Mouse (Mus musculus): Measurements from ENCODE around the gene Wnk2. TPM values are rescaled to one million over a fixed set of nuclear protein-coding genes. Genes with fewer than 3 reads are reported as not detected.

Gene Wnk2
- polyA plus RNA-seq, 1 experiment from 2014 or later: 0.09 TPM

DNA sequence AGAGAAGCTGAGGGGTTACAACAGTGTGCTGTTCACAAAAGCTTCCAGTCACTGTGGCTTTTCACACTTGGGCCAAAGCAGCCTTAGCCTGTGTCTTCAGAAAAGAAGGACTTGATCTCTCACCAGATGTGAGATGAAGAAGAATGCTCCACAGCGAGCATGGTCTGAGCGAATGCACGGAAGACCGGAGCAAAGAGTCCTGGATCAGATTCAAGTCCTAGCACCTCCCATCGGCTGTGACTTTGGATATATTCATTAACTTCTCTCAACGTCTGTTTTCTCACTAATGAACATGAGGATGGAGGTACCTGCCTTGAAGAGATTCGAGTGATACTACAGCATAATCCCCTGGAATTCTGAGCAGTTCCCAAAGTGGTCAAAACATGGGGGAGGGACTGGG, 6.8 kb upstream of the Wnk2 start:
- H3K4me3 ChIP-seq (replicated peaks): no peak overlapping the region
- no peaks in the 10 kb centered on the region for H3K36me3 ChIP-seq
- 58% methylated on average over 7 of the region's 7 CpGs for WGBS (ENCODE audit: insufficient replicate concordance)
- DNase-seq (no peak), ATAC-seq (ENCODE audit: low read depth) (no peak)
- H3K9ac ChIP-seq: no peak overlapping the region
- no peaks in the 10 kb centered on the region for H3K9me3 ChIP-seq (replicated peaks)
- H3K4me2 ChIP-seq: no peak overlapping the region
- H3K27me3 ChIP-seq: peaks cover 21% of the 10 kb centered on the region
- no peaks in the 10 kb centered on the region for H3K4me1 ChIP-seq (replicated peaks)
- H3K27ac ChIP-seq: no peak overlapping the region

DNA sequence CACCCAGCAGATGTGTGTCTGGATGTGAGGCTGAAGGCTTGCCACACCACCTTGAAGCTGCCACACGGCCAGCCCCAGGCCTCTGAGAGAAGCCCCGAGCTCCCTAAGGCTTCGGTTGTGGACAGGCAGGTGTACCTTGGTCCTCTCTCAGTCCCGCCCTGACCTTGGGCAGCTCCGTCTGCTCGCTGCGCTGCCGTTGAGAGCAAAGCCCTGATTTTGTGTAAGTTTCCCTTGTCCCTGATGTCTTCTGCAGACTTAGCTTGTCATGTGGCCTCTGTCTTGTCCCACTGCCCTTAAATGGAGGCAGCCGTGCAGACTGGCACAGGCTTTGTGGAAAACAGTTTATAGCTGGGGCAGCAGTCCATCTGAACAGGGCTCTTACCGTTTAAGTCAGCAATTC, 6.2 kb upstream of the Wnk2 start:
- H3K36me3 ChIP-seq: no peaks in the 10 kb centered on the region
- DNase-seq: no peak
- no peak overlapping the region for H3K4me3 ChIP-seq (replicated peaks)
- ATAC-seq (ENCODE audit: low read depth): no peak
- H3K4me1 ChIP-seq (replicated peaks): no peaks in the 10 kb centered on the region
- H3K27me3 ChIP-seq: peaks cover 24% of the 10 kb centered on the region
- H3K4me2 ChIP-seq: no peak overlapping the region
- H3K9ac ChIP-seq: no peak overlapping the region
- WGBS (ENCODE audit: insufficient replicate concordance): 69% methylated on average over 10 of the region's 10 CpGs
- no peak overlapping the region for H3K27ac ChIP-seq
- H3K9me3 ChIP-seq (replicated peaks): no peaks in the 10 kb centered on the region

- 68% methylated on average over 4 of the region's 4 CpGs for WGBS (ENCODE audit: insufficient replicate concordance)
- no peaks in the 10 kb centered on the region for H3K9me3 ChIP-seq (replicated peaks)
- no peak for ATAC-seq (ENCODE audit: low read depth)
Observed at GRCm38 (mm10) chr13:49148687-49149086, 873 bp upstream of the Wnk2 start.

GRCm38 (mm10) chr13:49147007-49147857, 582 bp downstream of the Wnk2 start:
- H3K4me1 ChIP-seq (replicated peaks): peaks cover 13% of the 10 kb centered on the region
- H3K4me3 ChIP-seq (replicated peaks): peak overlapping the region; percentile 59
- peak; percentile 27 for ATAC-seq (ENCODE audit: low read depth)
- H3K27me3 ChIP-seq: peaks cover 81% of the 10 kb centered on the region
- H3K36me3 ChIP-seq: no peaks in the 10 kb centered on the region
- H3K27ac ChIP-seq: no peak overlapping the region
- DNase-seq: no peak
- H3K9ac ChIP-seq: peak overlapping the region; percentile 15; the same call in 1 of the 2 replicates
- under 1% methylated on average over 89 of the region's 98 CpGs for WGBS (ENCODE audit: insufficient replicate concordance)
- no peaks in the 10 kb centered on the region for H3K9me3 ChIP-seq (replicated peaks)
- H3K4me2 ChIP-seq: peak overlapping the region; percentile 72

More at GRCm38 (mm10) chr13:49148687-49149086, 873 bp upstream of the Wnk2 start:
- DNase-seq: no peak
- Histone ChIP-seq H3K4me2 (no peak overlapping the region), H3K27ac (no peak overlapping the region), H3K36me3 (no peaks in the 10 kb centered on the region), H3K4me1 (replicated peaks) (peaks cover 13% of the 10 kb centered on the region), H3K27me3 (peaks cover 77% of the 10 kb centered on the region), H3K4me3 (replicated peaks) (no peak overlapping the region), H3K9ac (no peak overlapping the region)

DNA sequence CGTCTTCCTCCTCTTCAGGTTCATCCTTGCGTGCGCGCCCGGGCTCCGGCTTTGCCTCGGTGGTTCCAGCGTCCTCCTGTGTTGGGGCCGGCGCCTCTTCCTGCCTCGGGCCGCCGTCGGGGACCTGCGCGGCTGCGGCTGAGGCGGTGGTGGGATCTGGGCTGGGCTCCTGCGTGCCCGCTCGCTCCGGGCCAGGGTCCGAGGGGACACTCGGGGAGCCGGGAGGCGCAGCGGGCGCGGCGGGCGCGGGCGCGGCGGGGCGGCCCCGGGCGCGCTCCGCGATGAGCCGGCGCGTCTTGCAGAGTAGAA, 1.2 kb downstream of the Wnk2 start:
- H3K9me3 ChIP-seq (replicated peaks): no peaks in the 10 kb centered on the region
- H3K36me3 ChIP-seq: no peaks in the 10 kb centered on the region
- under 1% methylated on average over 44 of the region's 44 CpGs for WGBS (ENCODE audit: insufficient replicate concordance)
- H3K27me3 ChIP-seq: peaks cover 82% of the 10 kb centered on the region
- DNase-seq (no peak), ATAC-seq (ENCODE audit: low read depth) (no peak)
- H3K9ac ChIP-seq: peak overlapping the region; percentile 15; the same call in 1 of the 2 replicates
- H3K4me1 ChIP-seq (replicated peaks): peaks cover 13% of the 10 kb centered on the region
- H3K4me3 ChIP-seq (replicated peaks): peak overlapping the region; percentile 59
- H3K4me2 ChIP-seq: peak overlapping the region; percentile 72
- H3K27ac ChIP-seq: no peak overlapping the region

- Histone ChIP-seq H3K36me3 (no peaks in the 10 kb centered on the region), H3K27me3 (peaks cover 82% of the 10 kb centered on the region)
- ATAC-seq (ENCODE audit: low read depth): no peak
Observed at GRCm38 (mm10) chr13:49146040-49146697, 1.6 kb downstream of the Wnk2 start.

GRCm38 (mm10) chr13:49145396-49145795, 2.4 kb downstream of the Wnk2 start:
- no peaks in the 10 kb centered on the region for H3K9me3 ChIP-seq (replicated peaks)
- WGBS (ENCODE audit: insufficient replicate concordance): 31% methylated on average over 7 of the region's 7 CpGs
- DNase-seq (no peak), ATAC-seq (ENCODE audit: low read depth) (no peak)
- peaks cover 13% of the 10 kb centered on the region for H3K4me1 ChIP-seq (replicated peaks)
- H3K9ac ChIP-seq: no peak overlapping the region
- H3K4me3 ChIP-seq (replicated peaks): no peak overlapping the region
- H3K36me3 ChIP-seq: no peaks in the 10 kb centered on the region
- H3K27ac ChIP-seq: no peak overlapping the region
- H3K27me3 ChIP-seq: peaks cover 74% of the 10 kb centered on the region
- no peak overlapping the region for H3K4me2 ChIP-seq

More at GRCm38 (mm10) chr13:49146040-49146697, 1.6 kb downstream of the Wnk2 start:
- Histone ChIP-seq H3K4me3 (replicated peaks) (peak overlapping the region; percentile 59), H3K9me3 (replicated peaks) (no peaks in the 10 kb centered on the region), H3K4me2 (peak overlapping the region; percentile 72), H3K27ac (no peak overlapping the region), H3K4me1 (replicated peaks) (peaks cover 13% of the 10 kb centered on the region), H3K9ac (no peak overlapping the region)
- no peak for DNase-seq
- 20% methylated on average over 17 of the region's 17 CpGs for WGBS (ENCODE audit: insufficient replicate concordance)

DNA sequence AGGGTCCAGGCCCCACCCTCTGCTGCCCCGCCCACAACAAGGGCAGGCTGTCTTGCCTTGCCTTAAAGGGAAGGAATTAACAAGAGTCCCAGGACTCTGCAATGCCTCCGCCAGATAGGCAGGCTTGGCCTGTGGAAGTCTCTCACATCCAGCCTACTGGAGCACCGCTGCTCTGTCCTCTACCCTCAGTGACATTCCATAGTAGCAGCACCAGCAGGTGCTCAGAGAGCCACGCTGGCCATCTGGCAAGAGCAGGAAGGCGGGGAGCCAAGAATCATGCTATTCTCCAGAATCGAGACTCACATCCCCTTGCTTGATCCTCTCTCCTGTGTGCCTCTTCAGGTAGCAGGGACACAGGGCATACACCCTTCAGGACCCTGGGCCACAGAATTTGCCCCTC, 3.4 kb downstream of the Wnk2 start:
- H3K27ac ChIP-seq: no peak overlapping the region
- WGBS (ENCODE audit: insufficient replicate concordance): 43% methylated on average over 6 of the region's 6 CpGs

DNA sequence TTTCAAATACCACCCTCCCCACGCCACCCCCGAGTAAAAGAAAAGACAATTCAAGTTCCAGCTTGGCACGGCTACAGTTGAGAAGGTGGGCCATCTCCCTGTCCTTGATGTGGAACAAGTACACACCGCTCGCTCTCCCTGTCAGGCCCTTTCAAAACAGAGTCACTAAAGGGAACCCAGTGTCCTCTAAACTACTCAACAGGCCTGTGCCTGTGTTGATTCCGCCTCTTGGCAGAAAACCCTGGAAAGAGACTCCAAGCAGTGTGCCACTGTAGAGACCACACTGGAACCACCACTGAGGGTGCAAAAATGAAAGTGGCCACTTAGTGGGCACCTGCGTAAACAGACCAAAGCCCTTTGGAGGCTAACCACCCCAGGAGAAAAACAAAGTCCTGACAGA, 4.5 kb downstream of the Wnk2 start:
- DNase-seq (no peak), ATAC-seq (ENCODE audit: low read depth) (no peak)
- Histone ChIP-seq H3K4me1 (replicated peaks) (peaks cover 13% of the 10 kb centered on the region), H3K4me3 (replicated peaks) (no peak overlapping the region), H3K27me3 (peaks cover 54% of the 10 kb centered on the region), H3K9ac (no peak overlapping the region), H3K36me3 (no peaks in the 10 kb centered on the region), H3K4me2 (no peak overlapping the region), H3K27ac (no peak overlapping the region), H3K9me3 (replicated peaks) (no peaks in the 10 kb centered on the region)
- 79% methylated on average over 7 of the region's 7 CpGs for WGBS (ENCODE audit: insufficient replicate concordance)

More for the DNA sequence above, 3.4 kb downstream of the Wnk2 start:
- Histone ChIP-seq H3K9me3 (replicated peaks) (no peaks in the 10 kb centered on the region), H3K9ac (no peak overlapping the region), H3K4me3 (replicated peaks) (no peak overlapping the region), H3K4me2 (no peak overlapping the region), H3K4me1 (replicated peaks) (peaks cover 13% of the 10 kb centered on the region), H3K27me3 (peaks cover 65% of the 10 kb centered on the region), H3K36me3 (no peaks in the 10 kb centered on the region)
- ATAC-seq (ENCODE audit: low read depth): no peak
- no peak for DNase-seq

- peaks cover 5% of the 10 kb centered on the region for H3K4me1 ChIP-seq (replicated peaks)
- H3K4me2 ChIP-seq: no peak overlapping the region
- DNase-seq: no peak
- H3K27me3 ChIP-seq: peaks cover 44% of the 10 kb centered on the region
- no peak overlapping the region for H3K9ac ChIP-seq
- H3K9me3 ChIP-seq (replicated peaks): no peaks in the 10 kb centered on the region
- no peak overlapping the region for H3K4me3 ChIP-seq (replicated peaks)
- 55% methylated on average over 5 of the region's 5 CpGs for WGBS (ENCODE audit: insufficient replicate concordance)
- ATAC-seq (ENCODE audit: low read depth): no peak
- no peak overlapping the region for H3K27ac ChIP-seq
- no peaks in the 10 kb centered on the region for H3K36me3 ChIP-seq
Observed at GRCm38 (mm10) chr13:49142396-49142795, 5.4 kb downstream of the Wnk2 start.

GRCm38 (mm10) chr13:49140567-49140966, 7.2 kb downstream of the Wnk2 start:
- no peak overlapping the region for H3K4me2 ChIP-seq
- peaks cover 26% of the 10 kb centered on the region for H3K27me3 ChIP-seq
- 62% methylated on average over 4 of the region's 4 CpGs for WGBS (ENCODE audit: insufficient replicate concordance)
- no peak overlapping the region for H3K27ac ChIP-seq
- H3K9ac ChIP-seq: no peak overlapping the region
- no peaks in the 10 kb centered on the region for H3K4me1 ChIP-seq (replicated peaks)
- H3K9me3 ChIP-seq (replicated peaks): no peaks in the 10 kb centered on the region
- ATAC-seq (ENCODE audit: low read depth) (no peak), DNase-seq (no peak)
- no peak overlapping the region for H3K4me3 ChIP-seq (replicated peaks)
- H3K36me3 ChIP-seq: no peaks in the 10 kb centered on the region

All from liver, embryonic 13.5 days (tissue).